Mouse (Mus musculus): ENCODE measurements at regions not wholly inside any gene's neighbourhood (a gene's known extent, or its start where the extent isn't known, plus 50 kb on each side); places are given as distances from the start of the nearest gene placed in this dataset.

DNA sequence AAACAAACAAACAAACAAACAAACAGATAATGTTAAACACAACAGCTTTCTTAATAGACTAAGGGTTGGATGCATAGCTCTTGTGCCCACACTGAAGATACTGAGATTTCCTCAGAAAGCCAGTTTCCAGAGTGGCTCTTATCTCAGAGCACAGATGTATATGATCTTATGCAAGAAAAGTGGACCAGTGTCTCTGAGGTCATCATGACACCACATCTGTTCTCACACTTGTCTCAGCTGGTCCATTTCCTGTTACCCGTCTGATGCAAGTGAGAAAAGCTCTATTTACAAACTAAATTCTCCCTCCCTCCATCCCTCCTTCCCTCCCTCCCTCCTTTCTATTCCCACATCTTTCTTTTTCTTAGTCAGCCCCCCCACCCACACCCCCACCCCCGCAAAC is 83.5 kb upstream of the Rab3gap2 start:
- Histone ChIP-seq H3K4me2 (no peak overlapping the region), H3K9ac (ENCODE audit: low read depth, low read length) (no peak overlapping the region), H3K4me3 (ENCODE audit: low read depth, low read length) (no peak overlapping the region), H3K27me3 (ENCODE audit: control insufficient read depth, insufficient read depth, low read length) (no peaks in the 10 kb centered on the region), H3K36me3 (ENCODE audit: control insufficient read depth, insufficient read depth, low read length) (no peaks in the 10 kb centered on the region), H3K4me1 (ENCODE audit: control insufficient read depth, insufficient read depth, low read length) (no peaks in the 10 kb centered on the region), H3K27ac (ENCODE audit: low read depth, low read length) (no peak overlapping the region), H3K9me3 (replicated peaks; ENCODE audit: control insufficient read depth, low read length) (no peaks in the 10 kb centered on the region)
- 50% methylated on average over 2 of the region's 2 CpGs for WGBS (ENCODE audit: insufficient replicate concordance)
- no peak for ATAC-seq (replicated peaks; ENCODE audit: insufficient number of reproducible peaks, low FRiP score, low TSS enrichment)

DNA sequence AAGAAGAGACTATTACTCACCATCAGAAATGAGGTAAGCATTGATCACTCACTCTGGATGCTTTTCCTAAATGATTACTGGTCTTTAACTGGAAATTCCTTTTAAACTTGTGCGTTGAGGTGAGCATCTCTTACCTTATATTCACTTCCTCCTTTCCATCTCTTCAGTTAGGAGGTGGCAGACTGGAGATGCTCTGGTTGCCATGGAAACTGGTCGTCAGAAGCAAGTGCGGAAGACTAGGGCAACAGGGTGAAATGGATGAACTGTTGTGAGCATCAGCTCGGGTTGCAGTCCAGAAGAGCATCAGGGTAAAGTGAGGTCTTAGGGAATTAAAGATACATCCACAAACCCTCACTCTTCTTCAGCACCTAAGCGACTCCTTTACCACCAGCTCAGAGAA is 86.2 kb upstream of the Rab3gap2 start:
- Histone ChIP-seq H3K4me3 (ENCODE audit: low read depth, low read length) (no peak overlapping the region), H3K4me1 (ENCODE audit: control insufficient read depth, insufficient read depth, low read length) (no peaks in the 10 kb centered on the region), H3K4me2 (no peak overlapping the region), H3K9ac (ENCODE audit: low read depth, low read length) (no peak overlapping the region), H3K27me3 (ENCODE audit: control insufficient read depth, insufficient read depth, low read length) (no peaks in the 10 kb centered on the region), H3K9me3 (replicated peaks; ENCODE audit: control insufficient read depth, low read length) (no peaks in the 10 kb centered on the region), H3K36me3 (ENCODE audit: control insufficient read depth, insufficient read depth, low read length) (no peaks in the 10 kb centered on the region), H3K27ac (ENCODE audit: low read depth, low read length) (no peak overlapping the region)
- 52% methylated on average over 5 of the region's 5 CpGs for WGBS (ENCODE audit: insufficient replicate concordance)
- ATAC-seq (replicated peaks; ENCODE audit: insufficient number of reproducible peaks, low FRiP score, low TSS enrichment), result no peak

- Histone ChIP-seq H3K4me3 (ENCODE audit: low read depth, low read length) (no peak overlapping the region), H3K4me1 (ENCODE audit: control insufficient read depth, insufficient read depth, low read length) (no peaks in the 10 kb centered on the region), H3K36me3 (ENCODE audit: control insufficient read depth, insufficient read depth, low read length) (no peaks in the 10 kb centered on the region), H3K27me3 (ENCODE audit: control insufficient read depth, insufficient read depth, low read length) (no peaks in the 10 kb centered on the region), H3K4me2 (no peak overlapping the region), H3K9me3 (replicated peaks; ENCODE audit: control insufficient read depth, low read length) (no peaks in the 10 kb centered on the region), H3K27ac (ENCODE audit: low read depth, low read length) (no peak overlapping the region), H3K9ac (ENCODE audit: low read depth, low read length) (no peak overlapping the region)
- no peak for ATAC-seq (replicated peaks; ENCODE audit: insufficient number of reproducible peaks, low FRiP score, low TSS enrichment)
- WGBS (ENCODE audit: insufficient replicate concordance), result 42% methylated on average over 6 of the region's 6 CpGs
These were observed 90.2 kb upstream of the Rab3gap2 start for GRCm38 (mm10) chr1:185113687-185114086.

DNA sequence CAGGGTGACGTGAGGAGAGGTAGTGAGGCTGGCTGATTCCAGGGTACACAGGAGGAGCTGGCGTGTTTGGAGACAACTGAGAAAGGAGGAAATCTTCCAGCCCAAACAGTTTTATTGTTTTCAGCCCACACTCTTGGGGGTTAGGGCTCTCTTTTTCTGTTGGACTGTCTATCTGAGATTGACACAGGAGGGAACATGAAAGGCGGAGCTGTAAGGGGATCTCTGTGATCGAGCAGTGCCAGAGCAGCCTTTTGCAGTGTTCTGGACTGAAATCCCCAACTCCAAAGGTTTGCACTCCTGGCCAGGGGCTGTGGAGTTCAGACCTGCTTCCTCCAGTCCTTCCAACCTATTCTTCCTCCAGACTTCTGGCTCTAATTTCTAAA is 91.9 kb upstream of the Rab3gap2 start:
- H3K9ac ChIP-seq (ENCODE audit: low read depth, low read length), result no peak overlapping the region
- H3K36me3 ChIP-seq (ENCODE audit: control insufficient read depth, insufficient read depth, low read length), result no peaks in the 10 kb centered on the region
- no peak for ATAC-seq (replicated peaks; ENCODE audit: insufficient number of reproducible peaks, low FRiP score, low TSS enrichment)
- H3K4me1 ChIP-seq (ENCODE audit: control insufficient read depth, insufficient read depth, low read length), result no peaks in the 10 kb centered on the region
- WGBS (ENCODE audit: insufficient replicate concordance), result 70% methylated on average over 4 of the region's 4 CpGs
- no peak overlapping the region for H3K27ac ChIP-seq (ENCODE audit: low read depth, low read length)
- no peak overlapping the region for H3K4me3 ChIP-seq (ENCODE audit: low read depth, low read length)
- H3K9me3 ChIP-seq (replicated peaks; ENCODE audit: control insufficient read depth, low read length), result no peaks in the 10 kb centered on the region
- H3K27me3 ChIP-seq (ENCODE audit: control insufficient read depth, insufficient read depth, low read length), result no peaks in the 10 kb centered on the region
- no peak overlapping the region for H3K4me2 ChIP-seq

- Histone ChIP-seq H3K27ac (ENCODE audit: low read depth, low read length) (no peak overlapping the region), H3K4me2 (no peak overlapping the region), H3K9me3 (replicated peaks; ENCODE audit: control insufficient read depth, low read length) (no peaks in the 10 kb centered on the region), H3K4me1 (ENCODE audit: control insufficient read depth, insufficient read depth, low read length) (no peaks in the 10 kb centered on the region), H3K36me3 (ENCODE audit: control insufficient read depth, insufficient read depth, low read length) (no peaks in the 10 kb centered on the region), H3K27me3 (ENCODE audit: control insufficient read depth, insufficient read depth, low read length) (no peaks in the 10 kb centered on the region), H3K9ac (ENCODE audit: low read depth, low read length) (no peak overlapping the region), H3K4me3 (ENCODE audit: low read depth, low read length) (no peak overlapping the region)
- 76% methylated on average over 10 of the region's 10 CpGs for WGBS (ENCODE audit: insufficient replicate concordance)
- no peak for ATAC-seq (replicated peaks; ENCODE audit: insufficient number of reproducible peaks, low FRiP score, low TSS enrichment)
These were observed 92.4 kb upstream of the Rab3gap2 start for GRCm38 (mm10) chr1:185111347-185112016.

DNA sequence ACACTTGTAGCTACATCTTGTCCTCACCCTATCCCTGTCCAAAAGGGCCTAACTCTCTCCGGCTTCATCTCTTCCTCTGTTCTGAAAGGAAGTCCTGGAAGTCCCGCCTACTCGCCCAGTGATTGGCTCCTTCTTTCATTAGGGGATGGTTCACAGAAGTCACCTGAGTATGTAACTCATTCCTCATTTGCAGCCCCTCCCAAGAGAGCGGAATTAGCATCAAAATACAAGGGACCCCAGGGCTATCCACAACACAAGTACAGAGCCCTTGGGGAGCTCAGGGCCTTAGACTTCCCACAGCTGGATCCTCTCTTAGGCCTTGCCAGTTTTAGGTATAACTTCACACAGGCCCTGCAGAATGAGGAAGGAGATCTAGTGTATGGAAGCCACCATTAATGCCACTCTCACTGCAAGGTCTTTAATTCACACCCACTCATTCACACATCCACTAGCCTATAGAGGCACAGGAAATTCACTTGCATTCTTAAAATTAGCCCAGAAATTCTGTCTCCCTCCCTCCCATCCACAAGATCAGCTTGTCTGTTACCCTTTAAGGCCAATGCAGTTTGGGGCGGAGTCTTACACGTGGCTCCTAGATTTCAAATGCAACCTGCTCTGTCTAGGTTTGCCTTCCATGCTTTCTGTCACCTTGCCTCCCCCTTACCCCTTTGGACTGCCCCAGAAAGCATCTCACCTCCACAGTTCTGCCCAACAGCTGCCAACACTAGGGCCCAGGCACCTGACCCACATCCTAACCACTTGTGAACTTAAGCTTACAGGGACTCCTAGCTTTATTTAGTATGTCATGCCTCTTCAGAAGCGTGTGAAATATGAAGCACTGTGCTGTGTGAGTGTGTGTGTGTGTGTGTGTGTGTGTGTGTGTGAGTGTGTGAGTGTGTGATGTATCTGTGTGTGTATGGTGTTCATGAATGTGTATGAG is 98.7 kb upstream of the Rab3gap2 start:
- Histone ChIP-seq H3K9ac (ENCODE audit: low read depth, low read length) (no peak overlapping the region), H3K4me3 (ENCODE audit: low read depth, low read length) (no peak overlapping the region), H3K9me3 (replicated peaks; ENCODE audit: control insufficient read depth, low read length) (no peaks in the 10 kb centered on the region), H3K27ac (ENCODE audit: low read depth, low read length) (no peak overlapping the region), H3K4me2 (no peak overlapping the region), H3K36me3 (ENCODE audit: control insufficient read depth, insufficient read depth, low read length) (no peaks in the 10 kb centered on the region), H3K4me1 (ENCODE audit: control insufficient read depth, insufficient read depth, low read length) (no peaks in the 10 kb centered on the region), H3K27me3 (ENCODE audit: control insufficient read depth, insufficient read depth, low read length) (no peaks in the 10 kb centered on the region)
- no peak for ATAC-seq (replicated peaks; ENCODE audit: insufficient number of reproducible peaks, low FRiP score, low TSS enrichment)
- 49% methylated on average over 7 of the region's 7 CpGs for WGBS (ENCODE audit: insufficient replicate concordance)

- Histone ChIP-seq H3K27ac (ENCODE audit: low read depth, low read length) (no peak overlapping the region), H3K36me3 (ENCODE audit: control insufficient read depth, insufficient read depth, low read length) (no peaks in the 10 kb centered on the region), H3K27me3 (ENCODE audit: control insufficient read depth, insufficient read depth, low read length) (no peaks in the 10 kb centered on the region), H3K9ac (ENCODE audit: low read depth, low read length) (no peak overlapping the region), H3K4me1 (ENCODE audit: control insufficient read depth, insufficient read depth, low read length) (peaks cover 9% of the 10 kb centered on the region; the same call in 1 of the 2 replicates), H3K4me3 (ENCODE audit: low read depth, low read length) (no peak overlapping the region), H3K4me2 (no peak overlapping the region), H3K9me3 (replicated peaks; ENCODE audit: control insufficient read depth, low read length) (no peaks in the 10 kb centered on the region)
- no peak for ATAC-seq (replicated peaks; ENCODE audit: insufficient number of reproducible peaks, low FRiP score, low TSS enrichment)
- WGBS (ENCODE audit: insufficient replicate concordance), result 48% methylated on average over 4 of the region's 4 CpGs
These were observed 100.1 kb upstream of the Rab3gap2 start for GRCm38 (mm10) chr1:185103803-185104202.

DNA sequence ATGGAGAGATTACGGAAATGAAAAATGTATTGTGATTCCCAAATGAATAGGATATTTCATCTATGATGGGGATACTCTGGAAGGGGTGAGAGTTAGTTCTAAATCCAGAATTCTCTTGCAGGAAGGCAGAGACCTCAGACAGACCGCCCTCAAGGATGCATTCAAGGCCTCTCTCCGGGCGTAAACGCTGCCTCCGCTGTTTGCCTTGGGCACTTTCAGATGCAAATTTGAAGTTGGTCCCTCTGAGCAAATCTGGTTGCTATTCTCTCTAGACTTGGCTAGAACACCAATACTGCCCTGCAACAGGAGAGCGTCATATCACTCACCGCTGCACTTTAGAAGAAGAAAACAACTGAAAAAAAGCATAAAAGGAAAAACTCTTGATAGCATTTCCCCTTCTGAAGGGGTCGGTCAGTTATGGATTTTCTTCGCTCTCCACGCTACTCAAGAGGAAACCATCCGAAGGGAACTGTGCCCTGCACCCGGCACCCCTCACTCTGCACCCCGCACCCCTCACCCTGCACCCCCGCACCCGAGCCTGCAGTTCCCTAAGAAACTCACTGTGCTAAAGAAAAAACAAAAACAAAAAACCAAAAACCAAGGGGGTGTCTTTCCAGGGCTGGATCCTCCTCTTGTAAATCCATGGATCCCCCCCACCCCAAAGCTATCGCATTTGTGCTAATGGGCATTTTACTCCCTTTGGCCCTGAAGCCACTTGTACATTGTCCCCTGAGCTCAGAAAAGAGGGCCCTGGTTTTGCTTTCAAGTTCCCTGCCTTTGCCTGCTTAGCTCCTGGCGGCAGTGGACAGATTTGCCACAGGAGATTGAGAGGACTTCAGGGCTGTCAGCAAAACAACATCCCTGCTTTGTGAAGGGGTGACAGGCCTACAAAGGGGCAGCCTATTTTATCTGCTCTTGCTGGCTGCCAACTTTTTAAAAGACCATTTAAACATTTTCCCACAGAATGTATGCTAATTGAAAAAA is 99.9 kb upstream of the Mark1 start:
- WGBS (ENCODE audit: insufficient replicate concordance), result 32% methylated on average over 18 of the region's 18 CpGs
- Histone ChIP-seq H3K4me3 (ENCODE audit: low read depth, low read length) (no peak overlapping the region), H3K27ac (ENCODE audit: low read depth, low read length) (no peak overlapping the region), H3K36me3 (ENCODE audit: control insufficient read depth, insufficient read depth, low read length) (no peaks in the 10 kb centered on the region), H3K9ac (ENCODE audit: low read depth, low read length) (0 out of 2 replicates have a peak overlapping the region, but pooled peaks have one; percentile 22), H3K4me1 (ENCODE audit: control insufficient read depth, insufficient read depth, low read length) (peaks cover 17% of the 10 kb centered on the region; the same call in 1 of the 2 replicates), H3K9me3 (replicated peaks; ENCODE audit: control insufficient read depth, low read length) (no peaks in the 10 kb centered on the region), H3K27me3 (ENCODE audit: control insufficient read depth, insufficient read depth, low read length) (no peaks in the 10 kb centered on the region), H3K4me2 (peak overlapping the region; percentile 39)
- no peak for ATAC-seq (replicated peaks; ENCODE audit: insufficient number of reproducible peaks, low FRiP score, low TSS enrichment)

All from heart, embryonic 11.5 days (tissue).